Mouse (Mus musculus): ENCODE results near the gene Igfbpl1.

The Igfbpl1 gene

GRCm38 (mm10) chr4:45822781-45823575 is 3.7 kb downstream of the Igfbpl1 start:
- DNase-seq (ENCODE audit: low spot score in 2 of 2): no peak

- no peak for DNase-seq (ENCODE audit: low spot score in 2 of 2)
These were observed 4.7 kb downstream of the Igfbpl1 start for GRCm38 (mm10) chr4:45821995-45822394.

GRCm38 (mm10) chr4:45820074-45820830 is 6.5 kb downstream of the Igfbpl1 start:
- peak; percentile 32 to 46 for DNase-seq (ENCODE audit: low spot score in 2 of 2)

GRCm38 (mm10) chr4:45819208-45819931 is 7.4 kb downstream of the Igfbpl1 start:
- DNase-seq (ENCODE audit: low spot score in 2 of 2): peak; percentile 25 to 28

GRCm38 (mm10) chr4:45818814-45819207 is 7.9 kb downstream of the Igfbpl1 start:
- no peak for DNase-seq (ENCODE audit: low spot score in 2 of 2)

- no peak for DNase-seq (ENCODE audit: low spot score in 2 of 2)
These were observed 11.2 kb downstream of the Igfbpl1 start for GRCm38 (mm10) chr4:45815542-45815941.

- DNase-seq (ENCODE audit: low spot score in 2 of 2): no peak
These were observed 15.5 kb downstream of the Igfbpl1 start for GRCm38 (mm10) chr4:45811250-45811649.

- DNase-seq (ENCODE audit: low spot score in 2 of 2): no peak
These were observed 18.7 kb downstream of the Igfbpl1 start for GRCm38 (mm10) chr4:45808034-45808433.

GRCm38 (mm10) chr4:45802900-45803299 is 23.8 kb downstream of the Igfbpl1 start:
- no peak for DNase-seq (ENCODE audit: low spot score in 2 of 2)

GRCm38 (mm10) chr4:45799956-45800537 is 26.7 kb downstream of the Igfbpl1 start:
- no peak for DNase-seq (ENCODE audit: low spot score in 2 of 2)

GRCm38 (mm10) chr4:45798964-45799363 is 27.8 kb downstream of the Igfbpl1 start, which contains the start of gene Aldh1b1:
TSS of gene Aldh1b1 (plus strand) at chr4:45799022.
- DNase-seq (ENCODE audit: low spot score in 2 of 2): peak; percentile 53 to 59

- no peak for DNase-seq (ENCODE audit: low spot score in 2 of 2)
These were observed 30.0 kb downstream of the Igfbpl1 start for GRCm38 (mm10) chr4:45796760-45797159.

- no peak for DNase-seq (ENCODE audit: low spot score in 2 of 2)
These were observed 31.4 kb downstream of the Igfbpl1 start for GRCm38 (mm10) chr4:45795191-45795811.

- DNase-seq (ENCODE audit: low spot score in 2 of 2): no peak
These were observed 36.7 kb downstream of the Igfbpl1 start for GRCm38 (mm10) chr4:45790018-45790417.

GRCm38 (mm10) chr4:45789263-45789958 is 37.3 kb downstream of the Igfbpl1 start:
- DNase-seq (ENCODE audit: low spot score in 2 of 2): peak; percentile 17 to 24

GRCm38 (mm10) chr4:45788446-45789081 is 38.2 kb downstream of the Igfbpl1 start:
- DNase-seq (ENCODE audit: low spot score in 2 of 2): no peak

GRCm38 (mm10) chr4:45786674-45787073 is 40.0 kb downstream of the Igfbpl1 start:
- DNase-seq (ENCODE audit: low spot score in 2 of 2): no peak

- DNase-seq (ENCODE audit: low spot score in 2 of 2): no peak
These were observed 40.8 kb downstream of the Igfbpl1 start for GRCm38 (mm10) chr4:45785959-45786358.

- no peak for DNase-seq (ENCODE audit: low spot score in 2 of 2)
These were observed 43.1 kb downstream of the Igfbpl1 start for GRCm38 (mm10) chr4:45783671-45784070.

- DNase-seq (ENCODE audit: low spot score in 2 of 2): peak in 1 of 2 experiments; percentile 13
These were observed 55.1 kb downstream of the Igfbpl1 start for GRCm38 (mm10) chr4:45771619-45772018.

Data from heart, adult 9 months (tissue).